Mouse (Mus musculus) neural tube, embryonic 12.5 days (tissue): Measurements from ENCODE around the gene Babam2. TPM values are rescaled to one million over a fixed set of nuclear protein-coding genes. Genes with fewer than 3 reads are reported as not detected.

Experiments used
- ATAC-seq: fragments of 200-750 bp; cut with Nextera tagmentation; 2 replicates; pipeline ENCODE4 v1.8.0; 2017; ENCODE audit warnings: low read depth, mild to moderate bottlenecking, moderate TSS enrichment, moderate library complexity; ENCODE audit not compliant: low FRiP score
- H3K27ac ChIP-seq: fragments of 300-500 bp; sonication (generic); 2 replicates; pipeline ENCODE4 v1.5.1; 2016
- H3K27me3 ChIP-seq: fragments of 300-500 bp; sonication (generic); replicated peaks from 2 replicates; pipeline ENCODE4 v1.6.1; 2016; ENCODE audit warnings: mild to moderate bottlenecking
- H3K36me3 ChIP-seq: fragments of 300-500 bp; sonication (generic); 2 replicates; pipeline ENCODE4 v1.6.1; 2016; ENCODE audit warnings: mild to moderate bottlenecking
- H3K4me1 ChIP-seq: fragments of 300-500 bp; sonication (generic); 2 replicates; pipeline ENCODE4 v1.6.1; 2016
- H3K4me2 ChIP-seq: fragments of 300-500 bp; sonication (generic); replicated peaks from 2 replicates; pipeline ENCODE4 v1.6.1; 2016; ENCODE audit warnings: mild to moderate bottlenecking
- H3K4me3 ChIP-seq: fragments of 300-500 bp; sonication (generic); 2 replicates; pipeline ENCODE4 v1.5.1; 2016
- H3K9ac ChIP-seq: fragments of 300-500 bp; sonication (generic); 2 replicates; pipeline ENCODE4 v1.6.1; 2016; ENCODE audit warnings: mild to moderate bottlenecking
- H3K9me3 ChIP-seq: fragments of 300-500 bp; sonication (generic); 2 replicates; pipeline ENCODE4 v1.6.1; 2016; ENCODE audit warnings: mild to moderate bottlenecking
- WGBS: fragments of 180-500 bp; shearing (Covaris S2); methylation state at CpG from one replicate; pipeline ENCODE4 v1.1.7; 2016; 5-methylcytosine and 5-hydroxymethylcytosine counted together
- polyA plus RNA-seq: library from polyadenylated mRNA; unstranded; fragments of >200 nt; fragmentation: Nextera tagmentation; extraction: Ambion mirVana; gene quantifications from 2 replicates; pipeline ENCODE4 v1.2.1, GENCODE M21; 2016

Gene Babam2
- polyA plus RNA-seq, 1 experiment from 2014 or later: 36.0 TPM

- no peak overlapping the region for H3K9ac ChIP-seq
- no peak overlapping the region for H3K4me2 ChIP-seq
- ATAC-seq: no peak
- no peak overlapping the region for H3K4me3 ChIP-seq
- H3K36me3 ChIP-seq: no peaks in the 10 kb centered on the region
- no peaks in the 10 kb centered on the region for H3K4me1 ChIP-seq
- no peaks in the 10 kb centered on the region for H3K9me3 ChIP-seq
- H3K27me3 ChIP-seq: no peaks in the 10 kb centered on the region
- H3K27ac ChIP-seq: no peak overlapping the region
- 82% methylated on average over 3 of the region's 3 CpGs for WGBS
Measured at GRCm38 (mm10) chr5:32055676-32056075, 358.2 kb downstream of the Babam2 start.

GRCm38 (mm10) chr5:32056126-32056525, 358.6 kb downstream of the Babam2 start:
- Histone ChIP-seq H3K9ac (no peak overlapping the region), H3K4me1 (no peaks in the 10 kb centered on the region), H3K27me3 (no peaks in the 10 kb centered on the region), H3K9me3 (no peaks in the 10 kb centered on the region), H3K4me3 (no peak overlapping the region), H3K4me2 (no peak overlapping the region), H3K27ac (no peak overlapping the region), H3K36me3 (no peaks in the 10 kb centered on the region)
- no peak for ATAC-seq
- WGBS: 54% methylated on average over 1 of the region's 1 CpGs

GRCm38 (mm10) chr5:32058481-32059253, 361.2 kb downstream of the Babam2 start:
- Histone ChIP-seq H3K4me3 (no peak overlapping the region), H3K9ac (no peak overlapping the region), H3K9me3 (no peaks in the 10 kb centered on the region), H3K27me3 (no peaks in the 10 kb centered on the region), H3K4me1 (no peaks in the 10 kb centered on the region), H3K36me3 (no peaks in the 10 kb centered on the region), H3K27ac (no peak overlapping the region), H3K4me2 (no peak overlapping the region)
- 80% methylated on average over 8 of the region's 8 CpGs for WGBS
- no peak for ATAC-seq

GRCm38 (mm10) chr5:32059254-32059796, 361.8 kb downstream of the Babam2 start:
- no peak overlapping the region for H3K27ac ChIP-seq
- no peak overlapping the region for H3K4me3 ChIP-seq
- H3K36me3 ChIP-seq: no peaks in the 10 kb centered on the region
- H3K4me2 ChIP-seq: no peak overlapping the region
- no peaks in the 10 kb centered on the region for H3K4me1 ChIP-seq
- WGBS: 71% methylated on average over 8 of the region's 8 CpGs
- no peak for ATAC-seq
- no peaks in the 10 kb centered on the region for H3K9me3 ChIP-seq
- H3K9ac ChIP-seq: no peak overlapping the region
- H3K27me3 ChIP-seq: no peaks in the 10 kb centered on the region

GRCm38 (mm10) chr5:32060485-32060884, 363.0 kb downstream of the Babam2 start:
- Histone ChIP-seq H3K4me1 (no peaks in the 10 kb centered on the region), H3K9ac (no peak overlapping the region), H3K9me3 (no peaks in the 10 kb centered on the region), H3K27ac (no peak overlapping the region), H3K4me3 (no peak overlapping the region), H3K27me3 (no peaks in the 10 kb centered on the region), H3K36me3 (no peaks in the 10 kb centered on the region), H3K4me2 (no peak overlapping the region)
- no peak for ATAC-seq
- 96% methylated on average over 2 of the region's 2 CpGs for WGBS

- Histone ChIP-seq H3K36me3 (no peaks in the 10 kb centered on the region), H3K9ac (no peak overlapping the region), H3K4me1 (no peaks in the 10 kb centered on the region), H3K27me3 (no peaks in the 10 kb centered on the region), H3K27ac (no peak overlapping the region), H3K4me2 (no peak overlapping the region), H3K4me3 (no peak overlapping the region), H3K9me3 (no peaks in the 10 kb centered on the region)
- no peak for ATAC-seq
- 80% methylated on average over 1 of the region's 1 CpGs for WGBS
Measured at GRCm38 (mm10) chr5:32061854-32062253, 364.4 kb downstream of the Babam2 start.

GRCm38 (mm10) chr5:32064341-32065105, 367.0 kb downstream of the Babam2 start:
- Histone ChIP-seq H3K27ac (no peak overlapping the region), H3K27me3 (no peaks in the 10 kb centered on the region), H3K4me3 (no peak overlapping the region), H3K4me2 (no peak overlapping the region), H3K36me3 (no peaks in the 10 kb centered on the region), H3K9ac (no peak overlapping the region), H3K4me1 (no peaks in the 10 kb centered on the region), H3K9me3 (no peaks in the 10 kb centered on the region)
- 81% methylated on average over 2 of the region's 2 CpGs for WGBS
- ATAC-seq: no peak

GRCm38 (mm10) chr5:32066015-32066734, 368.7 kb downstream of the Babam2 start:
- no peak for ATAC-seq
- WGBS: 87% methylated on average over 5 of the region's 5 CpGs
- H3K36me3 ChIP-seq: no peaks in the 10 kb centered on the region
- no peak overlapping the region for H3K4me3 ChIP-seq
- no peak overlapping the region for H3K27ac ChIP-seq
- H3K4me1 ChIP-seq: no peaks in the 10 kb centered on the region
- H3K4me2 ChIP-seq: no peak overlapping the region
- no peaks in the 10 kb centered on the region for H3K9me3 ChIP-seq
- no peak overlapping the region for H3K9ac ChIP-seq
- H3K27me3 ChIP-seq: no peaks in the 10 kb centered on the region

- Histone ChIP-seq H3K4me1 (no peaks in the 10 kb centered on the region), H3K36me3 (no peaks in the 10 kb centered on the region), H3K27ac (no peak overlapping the region), H3K9me3 (no peaks in the 10 kb centered on the region), H3K27me3 (no peaks in the 10 kb centered on the region), H3K4me3 (no peak overlapping the region), H3K4me2 (no peak overlapping the region), H3K9ac (no peak overlapping the region)
- no peak for ATAC-seq
- WGBS: 87% methylated on average over 2 of the region's 2 CpGs
Measured at GRCm38 (mm10) chr5:32066839-32067238, 369.4 kb downstream of the Babam2 start.

GRCm38 (mm10) chr5:32068616-32069015, 371.1 kb downstream of the Babam2 start:
- no peaks in the 10 kb centered on the region for H3K9me3 ChIP-seq
- H3K36me3 ChIP-seq: no peaks in the 10 kb centered on the region
- H3K4me1 ChIP-seq: no peaks in the 10 kb centered on the region
- H3K4me2 ChIP-seq: no peak overlapping the region
- H3K27me3 ChIP-seq: no peaks in the 10 kb centered on the region
- 88% methylated on average over 3 of the region's 3 CpGs for whole genome bisulfite sequencing
- no peak for ATAC-seq
- no peak overlapping the region for H3K9ac ChIP-seq
- H3K27ac ChIP-seq: no peak overlapping the region
- no peak overlapping the region for H3K4me3 ChIP-seq

GRCm38 (mm10) chr5:32069096-32069495, 371.6 kb downstream of the Babam2 start:
- Histone ChIP-seq H3K27me3 (no peaks in the 10 kb centered on the region), H3K36me3 (no peaks in the 10 kb centered on the region), H3K4me2 (no peak overlapping the region), H3K27ac (no peak overlapping the region), H3K4me3 (no peak overlapping the region), H3K9ac (no peak overlapping the region), H3K9me3 (no peaks in the 10 kb centered on the region), H3K4me1 (no peaks in the 10 kb centered on the region)
- no peak for ATAC-seq
- WGBS: 77% methylated on average over 4 of the region's 4 CpGs

- Histone ChIP-seq H3K4me2 (no peak overlapping the region), H3K9ac (no peak overlapping the region), H3K36me3 (no peaks in the 10 kb centered on the region), H3K4me3 (no peak overlapping the region), H3K27ac (no peak overlapping the region), H3K9me3 (no peaks in the 10 kb centered on the region), H3K27me3 (no peaks in the 10 kb centered on the region), H3K4me1 (no peaks in the 10 kb centered on the region)
- WGBS: 86% methylated on average over 10 of the region's 10 CpGs
- no peak for ATAC-seq
Measured at GRCm38 (mm10) chr5:32069566-32070169, 372.2 kb downstream of the Babam2 start.
